Mouse (Mus musculus) hindbrain, embryonic 14.5 days (tissue): Measurements from ENCODE around the gene Hes7. TPM values are rescaled to one million over a fixed set of nuclear protein-coding genes. Genes with fewer than 3 reads are reported as not detected.

Experiments used
- ATAC-seq: fragments of 200-750 bp; cut with Nextera tagmentation; 2 replicates; pipeline ENCODE4 v1.8.0; 2017; ENCODE audit warnings: moderate number of reproducible peaks, mild to moderate bottlenecking, moderate TSS enrichment, moderate library complexity; ENCODE audit not compliant: low FRiP score
- DNase-seq: peaks from one replicate; pipeline ENCODE4 v3.0.0-alpha.2; 2015; ENCODE audit warnings: low spot score
- H3K27ac ChIP-seq: fragments of 300-500 bp; sonication (generic); 2 replicates; pipeline ENCODE4 v1.5.1; 2014; ENCODE audit warnings: mild to moderate bottlenecking, moderate library complexity
- H3K27me3 ChIP-seq: fragments of 300-500 bp; sonication (generic); 2 replicates; pipeline ENCODE4 v1.6.1; 2014; ENCODE audit warnings: mild to moderate bottlenecking, low read length, mixed read lengths; ENCODE audit not compliant: control insufficient read depth, insufficient read depth
- H3K36me3 ChIP-seq: fragments of 300-500 bp; sonication (generic); replicated peaks from 2 replicates; pipeline ENCODE4 v1.6.1; 2014; ENCODE audit not compliant: control insufficient read depth, insufficient read depth
- H3K4me1 ChIP-seq: fragments of 300-500 bp; sonication (generic); replicated peaks from 2 replicates; pipeline ENCODE4 v1.6.1; 2014; ENCODE audit warnings: antibody characterized with exemption, low read length, mixed read lengths; ENCODE audit not compliant: control insufficient read depth, insufficient read depth
- H3K4me2 ChIP-seq: fragments of 300-500 bp; sonication (generic); replicated peaks from 2 replicates; pipeline ENCODE4 v1.6.1; 2014; ENCODE audit warnings: mild to moderate bottlenecking, moderate library complexity
- H3K4me3 ChIP-seq: fragments of 300-500 bp; sonication (generic); replicated peaks from 2 replicates; pipeline ENCODE4 v1.5.1; 2014; ENCODE audit warnings: mild to moderate bottlenecking, low read length
- H3K9ac ChIP-seq: fragments of 300-500 bp; sonication (generic); 2 replicates; pipeline ENCODE4 v1.6.1; 2014
- H3K9me3 ChIP-seq: fragments of 300-500 bp; sonication (generic); 2 replicates; pipeline ENCODE4 v1.6.1; 2016; ENCODE audit warnings: low read length; ENCODE audit not compliant: control insufficient read depth
- WGBS: fragments of 180-500 bp; shearing (Covaris S2); extraction: QIAGEN DNeasy Blood & Tissue Kit; methylation state at CpG from one replicate; pipeline ENCODE4 v1.1.7; 2014; 5-methylcytosine and 5-hydroxymethylcytosine counted together
- polyA plus RNA-seq: library from polyadenylated mRNA; unstranded; fragments of >200 nt; fragmentation: Nextera tagmentation; extraction: Ambion mirVana; gene quantifications from 2 replicates; pipeline ENCODE4 v1.2.1, GENCODE M21; 2014

Hes7 gene
- polyA plus RNA-seq, 1 experiment from 2014 or later, result 0.43 TPM

DNA sequence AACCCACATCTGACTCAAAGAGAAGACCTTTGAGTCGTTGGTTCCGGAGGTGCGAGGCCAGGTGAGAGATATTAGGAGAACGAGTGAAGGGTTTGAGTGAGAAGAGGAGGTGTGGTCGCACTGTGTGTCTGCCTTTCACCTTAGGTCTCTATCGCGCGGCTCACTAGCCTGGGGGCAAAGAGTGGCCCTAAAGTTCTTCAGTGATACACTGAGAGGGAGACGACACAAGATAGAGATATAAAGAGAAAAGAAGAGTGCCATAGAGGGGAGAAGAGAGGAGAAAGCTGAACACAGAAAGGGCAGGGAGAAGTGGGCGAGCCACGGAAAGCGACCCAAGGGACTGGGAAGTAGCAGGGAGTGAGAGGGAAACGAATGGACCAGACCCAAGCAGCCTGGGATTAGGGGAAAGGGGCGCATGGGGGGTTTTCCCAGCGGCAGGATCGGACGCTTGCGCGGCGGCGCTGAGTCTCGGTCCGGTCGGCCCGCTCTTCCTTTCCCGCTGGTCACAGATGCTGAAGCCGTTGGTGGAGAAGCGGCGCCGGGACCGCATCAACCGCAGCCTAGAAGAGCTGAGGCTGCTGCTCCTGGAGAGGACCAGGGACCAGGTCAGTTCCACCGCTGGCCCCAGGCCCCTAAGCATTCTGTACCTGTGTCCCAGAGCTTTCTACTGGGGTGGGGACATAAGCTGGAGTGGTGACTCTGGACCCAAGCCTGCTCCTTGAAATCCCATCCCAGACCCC is 967 bp downstream of the Hes7 start:
- peaks cover 26% of the 10 kb centered on the region for H3K4me1 ChIP-seq
- WGBS, result under 1% methylated on average over 31 of the region's 33 CpGs

GRCm38 (mm10) chr11:69121741-69122335 is 1.6 kb downstream of the Hes7 start:
- Histone ChIP-seq H3K9ac (peak overlapping the region; percentile 72), H3K4me1 (peaks cover 27% of the 10 kb centered on the region), H3K9me3 (no peaks in the 10 kb centered on the region), H3K4me2 (peak overlapping the region; percentile 98), H3K4me3 (peak overlapping the region; percentile 59), H3K27ac (0 out of 2 replicates have a peak overlapping the region, but pooled peaks have one; percentile 1), H3K36me3 (no peaks in the 10 kb centered on the region), H3K27me3 (peaks cover 19% of the 10 kb centered on the region)
- ATAC-seq, result no peak
- DNase-seq, result peak; percentile 25
- under 1% methylated on average over 29 of the region's 32 CpGs for WGBS

More for the DNA sequence above, 967 bp downstream of the Hes7 start:
- Histone ChIP-seq H3K9me3 (no peaks in the 10 kb centered on the region), H3K36me3 (no peaks in the 10 kb centered on the region), H3K4me2 (peak overlapping the region; percentile 98), H3K4me3 (peak overlapping the region; percentile 59), H3K27me3 (peaks cover 19% of the 10 kb centered on the region), H3K27ac (no peak overlapping the region), H3K9ac (peak overlapping the region; percentile 51)
- peak; percentile 43 for DNase-seq
- no peak for ATAC-seq

DNA sequence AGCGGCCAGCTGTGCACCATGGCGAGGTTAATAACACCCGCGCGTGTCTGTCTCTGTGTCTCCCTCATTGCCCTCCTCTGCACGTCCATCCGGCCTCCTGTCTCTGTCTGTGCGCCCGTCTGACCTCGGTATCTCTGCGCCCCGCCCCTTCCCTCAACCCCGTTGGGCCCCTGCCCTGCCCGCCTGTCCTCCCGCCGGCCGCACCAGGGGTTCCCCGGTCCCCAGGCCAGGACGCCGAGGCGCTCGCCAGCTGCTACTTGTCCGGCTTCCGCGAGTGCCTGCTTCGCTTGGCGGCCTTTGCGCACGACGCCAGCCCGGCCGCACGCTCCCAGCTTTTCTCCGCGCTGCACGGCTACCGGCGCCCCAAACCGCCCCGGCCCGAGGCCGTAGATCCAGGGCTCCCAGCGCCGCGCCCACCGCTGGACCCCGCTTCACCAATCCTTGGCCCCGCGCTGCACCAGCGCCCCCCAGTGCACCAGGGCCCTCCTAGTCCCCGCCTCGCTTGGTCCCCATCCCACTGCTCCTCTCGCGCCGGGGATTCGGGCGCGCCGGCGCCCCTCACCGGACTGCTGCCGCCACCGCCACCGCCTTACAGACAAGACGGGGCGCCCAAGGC is 2.2 kb downstream of the Hes7 start, which contains the start of gene 9130213A22Rik:
Gene 9130213A22Rik (minus strand): TSS at position 254 of the 616 bp plus-strand sequence.
- peak; percentile 61 for ATAC-seq
- no peaks in the 10 kb centered on the region for H3K9me3 ChIP-seq
- peaks cover 19% of the 10 kb centered on the region for H3K27me3 ChIP-seq
- peak within 1 kb of the TSS; percentile 72 for H3K9ac ChIP-seq
- peaks cover 21% of the 10 kb centered on the region for H3K4me1 ChIP-seq
- H3K36me3 ChIP-seq, result no peaks in the 10 kb centered on the region
- H3K4me2 ChIP-seq, result peak within 1 kb of the TSS; percentile 98
- peak; percentile 74 for DNase-seq
- peak within 1 kb of the TSS; percentile 1; the same call in 1 of the 2 replicates for H3K27ac ChIP-seq
- peak within 1 kb of the TSS; percentile 59 for H3K4me3 ChIP-seq
- WGBS, result under 1% methylated on average over 58 of the region's 66 CpGs

- peaks cover 20% of the 10 kb centered on the region for H3K4me1 ChIP-seq
- no peak overlapping the region for H3K27ac ChIP-seq
- DNase-seq (peak; percentile 94), ATAC-seq (peak; percentile 4)
- H3K4me3 ChIP-seq, result peak overlapping the region; percentile 59
- under 1% methylated on average over 29 of the region's 29 CpGs for WGBS
- no peaks in the 10 kb centered on the region for H3K36me3 ChIP-seq
- no peaks in the 10 kb centered on the region for H3K9me3 ChIP-seq
- peaks cover 19% of the 10 kb centered on the region for H3K27me3 ChIP-seq
- peak overlapping the region; percentile 72 for H3K9ac ChIP-seq
- peak overlapping the region; percentile 98 for H3K4me2 ChIP-seq
Measured at GRCm38 (mm10) chr11:69123056-69123692, 3.0 kb downstream of the Hes7 start.

DNA sequence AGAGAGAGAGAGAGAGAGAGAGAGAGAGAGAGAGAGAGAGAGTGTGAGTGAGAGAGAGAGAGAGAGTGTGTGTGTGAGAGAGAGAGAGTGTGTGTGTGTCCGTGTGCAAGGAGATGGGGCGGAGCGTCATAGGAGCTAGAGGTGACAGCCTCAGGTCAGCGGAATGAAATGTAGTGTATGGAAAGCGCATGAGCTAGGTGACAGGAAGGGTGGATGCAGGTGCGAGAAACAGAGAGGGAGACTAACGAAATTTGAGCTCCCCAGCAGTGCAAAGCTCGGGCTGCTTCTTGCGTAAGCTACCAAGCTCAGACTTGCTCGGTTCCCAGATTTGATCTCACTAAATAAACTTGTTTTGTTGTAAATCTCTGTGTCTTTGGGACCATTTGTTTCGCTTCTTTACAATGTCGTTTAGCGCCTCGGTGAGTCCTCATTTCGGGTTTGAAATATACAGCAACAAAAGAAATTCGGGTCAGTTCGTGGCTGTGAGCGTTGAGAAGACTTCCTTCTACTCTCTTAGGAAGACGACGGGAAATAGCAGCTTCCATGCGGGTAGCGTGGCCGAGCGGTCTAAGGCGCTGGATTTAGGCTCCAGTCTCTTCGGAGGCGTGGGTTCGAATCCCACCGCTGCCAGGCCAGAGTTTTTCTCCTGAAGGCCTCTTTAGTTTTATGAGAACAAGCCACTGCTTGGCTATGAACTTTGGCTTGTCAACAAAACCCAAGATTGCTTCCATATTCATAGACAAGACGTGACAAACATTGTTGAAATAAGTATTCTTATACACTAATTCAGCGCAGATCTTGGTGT is 3.7 kb downstream of the Hes7 start:
- Histone ChIP-seq H3K27me3 (peaks cover 19% of the 10 kb centered on the region), H3K9me3 (no peaks in the 10 kb centered on the region), H3K4me2 (peak overlapping the region; percentile 98), H3K36me3 (no peaks in the 10 kb centered on the region), H3K4me3 (peak overlapping the region; percentile 59), H3K9ac (peak overlapping the region; percentile 60), H3K27ac (peak overlapping the region; percentile 70), H3K4me1 (peaks cover 18% of the 10 kb centered on the region)
- DNase-seq (peak; percentile 99), ATAC-seq (peak; percentile 77)
- under 1% methylated on average over 31 of the region's 31 CpGs for WGBS

DNA sequence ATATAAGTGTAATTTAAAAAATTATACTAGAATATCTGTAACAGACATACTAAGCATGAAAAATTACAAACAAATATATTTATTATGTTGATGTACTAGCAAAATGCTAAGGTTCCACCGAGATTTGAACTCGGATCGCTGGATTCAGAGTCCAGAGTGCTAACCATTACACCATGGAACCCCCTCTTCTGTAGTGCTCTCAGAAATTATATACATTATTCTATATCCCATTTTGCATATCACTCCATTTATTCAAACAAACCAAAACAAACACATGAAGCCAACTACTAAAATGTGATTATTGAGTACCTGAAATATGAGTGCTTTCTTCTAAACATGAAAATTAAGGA is 4.3 kb downstream of the Hes7 start:
- WGBS, result 0% methylated on average over 3 of the region's 3 CpGs
- Histone ChIP-seq H3K4me3 (peak overlapping the region; percentile 59), H3K9ac (no peak overlapping the region), H3K27ac (no peak overlapping the region), H3K36me3 (no peaks in the 10 kb centered on the region), H3K4me1 (peaks cover 14% of the 10 kb centered on the region), H3K27me3 (peaks cover 19% of the 10 kb centered on the region), H3K9me3 (no peaks in the 10 kb centered on the region), H3K4me2 (peak overlapping the region; percentile 98; the same call in 1 of the 2 replicates)
- ATAC-seq, result peak; percentile 67
- peak; percentile 95 for DNase-seq

GRCm38 (mm10) chr11:69125041-69125851 is 5.0 kb downstream of the Hes7 start:
- H3K27me3 ChIP-seq, result peaks cover 12% of the 10 kb centered on the region
- DNase-seq, result peak; percentile 100
- ATAC-seq, result peak; percentile 51

DNA sequence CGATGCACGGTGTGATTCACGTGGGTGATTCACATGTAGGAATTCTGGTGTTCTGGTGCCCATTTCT is 5.5 kb downstream of the Hes7 start, which contains the start of gene Aloxe3:
Gene Aloxe3 (plus strand): TSS at position 45 of the 67 bp plus-strand sequence.
- peak within 1 kb of the TSS; percentile 63 for H3K27ac ChIP-seq
- no peak for ATAC-seq
- H3K36me3 ChIP-seq, result no peaks in the 10 kb centered on the region
- 4% methylated on average over 3 of the region's 3 CpGs for WGBS
- DNase-seq, result no peak
- H3K4me1 ChIP-seq, result peaks cover 7% of the 10 kb centered on the region
- H3K4me3 ChIP-seq, result peak within 1 kb of the TSS; percentile 43
- no peaks in the 10 kb centered on the region for H3K9me3 ChIP-seq
- H3K4me2 ChIP-seq, result peak within 1 kb of the TSS; percentile 58
- H3K27me3 ChIP-seq, result peaks cover 8% of the 10 kb centered on the region; the same call in 1 of the 2 replicates
- H3K9ac ChIP-seq, result peak within 1 kb of the TSS; percentile 53

More at GRCm38 (mm10) chr11:69125041-69125851, 5.0 kb downstream of the Hes7 start:
- Histone ChIP-seq H3K4me2 (peak overlapping the region; percentile 58), H3K4me1 (peaks cover 10% of the 10 kb centered on the region), H3K4me3 (peak overlapping the region; percentile 43), H3K36me3 (no peaks in the 10 kb centered on the region), H3K9ac (peak overlapping the region; percentile 53), H3K27ac (peak overlapping the region; percentile 63), H3K9me3 (no peaks in the 10 kb centered on the region)
- WGBS, result under 1% methylated on average over 24 of the region's 24 CpGs
